Mouse (Mus musculus): ENCODE results near the gene Il16. TPM values are rescaled to one million over a fixed set of nuclear protein-coding genes. Genes with fewer than 3 reads are reported as not detected.

Il16 gene
- polyA plus RNA-seq, 1 experiment from 2014 or later = 6.8 TPM

DNA sequence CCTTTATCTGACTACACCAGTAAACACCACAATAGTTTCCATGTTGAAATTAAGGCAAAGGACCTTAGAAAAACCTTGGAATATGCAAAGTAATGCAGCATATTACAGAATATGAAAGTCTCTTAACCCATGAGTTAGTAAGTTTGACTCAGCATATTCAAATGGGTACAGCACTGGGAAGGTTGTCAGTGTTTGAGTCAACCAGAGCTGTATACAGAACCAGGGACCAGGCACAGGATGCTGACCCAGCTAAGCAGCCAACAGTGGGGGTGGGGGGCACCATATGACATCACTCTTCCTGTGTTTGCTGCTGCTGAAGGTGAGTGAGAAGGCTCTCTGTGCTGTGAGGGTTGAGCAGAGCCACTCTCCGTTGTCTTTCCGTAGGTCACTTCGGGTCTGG is 148.5 kb downstream of the Il16 start:
- no peak overlapping the region for H3K9ac ChIP-seq (ENCODE audit: low read length)
- no peaks in the 10 kb centered on the region for H3K9me3 ChIP-seq (replicated peaks; ENCODE audit: control insufficient read depth, low read length)
- no peak for ATAC-seq (ENCODE audit: insufficient read depth, low FRiP score)
- no peak overlapping the region for H3K4me2 ChIP-seq (ENCODE audit: low read depth, low read length)
- H3K27me3 ChIP-seq (ENCODE audit: control insufficient read depth, insufficient read depth, low read length) = no peaks in the 10 kb centered on the region
- no peak overlapping the region for H3K27ac ChIP-seq (ENCODE audit: low read length)
- no peaks in the 10 kb centered on the region for H3K4me1 ChIP-seq (ENCODE audit: control insufficient read depth, insufficient read depth, low read length)
- H3K36me3 ChIP-seq (ENCODE audit: control insufficient read depth, insufficient read depth, low read length) = no peaks in the 10 kb centered on the region
- H3K4me3 ChIP-seq (replicated peaks; ENCODE audit: low read length) = no peak overlapping the region
- WGBS = 86% methylated on average over 3 of the region's 3 CpGs

DNA sequence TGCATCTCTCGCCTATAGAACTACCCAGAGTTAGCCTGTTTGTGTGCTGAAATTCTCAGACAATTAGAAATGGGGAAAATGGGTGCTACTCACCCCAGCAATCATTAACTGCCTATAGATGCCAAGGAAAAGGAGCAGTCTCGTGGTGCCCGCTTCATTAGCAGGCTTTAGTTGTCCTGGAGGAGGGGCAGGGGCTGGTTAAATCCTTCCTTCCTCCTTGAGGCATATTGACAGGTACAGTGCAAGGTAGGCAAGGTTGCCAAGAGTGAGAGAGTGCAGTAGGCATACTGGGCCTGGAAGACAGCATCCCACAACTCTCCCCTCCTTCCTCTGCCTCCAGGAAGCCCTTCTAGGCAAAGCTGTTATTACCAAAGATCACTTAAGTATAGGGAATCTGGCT is 151.5 kb downstream of the Il16 start:
- Histone ChIP-seq H3K4me3 (replicated peaks; ENCODE audit: low read length) (no peak overlapping the region), H3K4me2 (ENCODE audit: low read depth, low read length) (no peak overlapping the region), H3K27ac (ENCODE audit: low read length) (no peak overlapping the region), H3K27me3 (ENCODE audit: control insufficient read depth, insufficient read depth, low read length) (no peaks in the 10 kb centered on the region), H3K9me3 (replicated peaks; ENCODE audit: control insufficient read depth, low read length) (no peaks in the 10 kb centered on the region), H3K4me1 (ENCODE audit: control insufficient read depth, insufficient read depth, low read length) (no peaks in the 10 kb centered on the region), H3K9ac (ENCODE audit: low read length) (no peak overlapping the region), H3K36me3 (ENCODE audit: control insufficient read depth, insufficient read depth, low read length) (no peaks in the 10 kb centered on the region)
- WGBS = 82% methylated on average over 3 of the region's 3 CpGs
- no peak for ATAC-seq (ENCODE audit: insufficient read depth, low FRiP score)

Other genes with a start within 250 kb of the Il16 start
- 0.70 and 1.3 TPM in 2 replicates for gene Tmc3, start 160.8 kb downstream of the Il16 start, polyA plus RNA-seq (2015; fragmentation: Nextera tagmentation; extraction: Ambion mirVana)
- 27.1 and 27.3 TPM in 2 replicates for gene Stard5, start 113.8 kb downstream of the Il16 start, polyA plus RNA-seq (2015; fragmentation: Nextera tagmentation; extraction: Ambion mirVana)
- 0.44 TPM in 1 of 2 replicates, not detected in the other for gene Cfap161, start 49.2 kb upstream of the Il16 start, polyA plus RNA-seq (2015; fragmentation: Nextera tagmentation; extraction: Ambion mirVana)
- 3.6 and 4.7 TPM in 2 replicates for gene Tlnrd1, start 138.6 kb upstream of the Il16 start, polyA plus RNA-seq (2015; fragmentation: Nextera tagmentation; extraction: Ambion mirVana)
- 85.6 and 93.5 TPM in 2 replicates for gene Mesd, start 138.7 kb upstream of the Il16 start, polyA plus RNA-seq (2015; fragmentation: Nextera tagmentation; extraction: Ambion mirVana)